Mouse (Mus musculus): ENCODE measurements around the gene Kbtbd2. TPM values are rescaled to one million over a fixed set of nuclear protein-coding genes. Genes with fewer than 3 reads are reported as not detected.

Gene Kbtbd2
- polyA plus RNA-seq, 1 experiment from 2014 or later: 31.2 TPM

GRCm38 (mm10) chr6:56796668-56797141 is 908 bp downstream of the Kbtbd2 start:
- Histone ChIP-seq H3K9ac (ENCODE audit: low read length) (peak overlapping the region; percentile 95), H3K9me3 (ENCODE audit: control insufficient read depth, low read length) (no peaks in the 10 kb centered on the region), H3K36me3 (ENCODE audit: control insufficient read depth, insufficient read depth, low read length) (no peaks in the 10 kb centered on the region), H3K4me3 (ENCODE audit: low read depth, low read length) (peak overlapping the region; percentile 66), H3K27me3 (ENCODE audit: control insufficient read depth, insufficient read depth, low read length) (no peaks in the 10 kb centered on the region), H3K4me1 (ENCODE audit: control insufficient read depth, insufficient read depth, low read length) (0 out of 2 replicates have a peak, but pooled peaks cover 2% of the 10 kb centered on the region), H3K4me2 (ENCODE audit: low read depth) (peak overlapping the region; percentile 68), H3K27ac (ENCODE audit: low read depth, low read length) (peak overlapping the region; percentile 99)
- ATAC-seq (ENCODE audit: insufficient read depth, low FRiP score, low TSS enrichment) (peak; percentile 21), DNase-seq (ENCODE audit: low spot score) (peak; percentile 68)
- under 1% methylated on average over 16 of the region's 16 CpGs for WGBS

GRCm38 (mm10) chr6:56796232-56796631 is 1.4 kb downstream of the Kbtbd2 start:
- 11% methylated on average over 8 of the region's 8 CpGs for WGBS
- ATAC-seq (ENCODE audit: insufficient read depth, low FRiP score, low TSS enrichment) (no peak), DNase-seq (ENCODE audit: low spot score) (no peak)
- Histone ChIP-seq H3K27me3 (ENCODE audit: control insufficient read depth, insufficient read depth, low read length) (no peaks in the 10 kb centered on the region), H3K27ac (ENCODE audit: low read depth, low read length) (peak overlapping the region; percentile 99), H3K9me3 (ENCODE audit: control insufficient read depth, low read length) (no peaks in the 10 kb centered on the region), H3K4me2 (ENCODE audit: low read depth) (peak overlapping the region; percentile 68), H3K4me3 (ENCODE audit: low read depth, low read length) (peak overlapping the region; percentile 66), H3K4me1 (ENCODE audit: control insufficient read depth, insufficient read depth, low read length) (0 out of 2 replicates have a peak, but pooled peaks cover 2% of the 10 kb centered on the region), H3K36me3 (ENCODE audit: control insufficient read depth, insufficient read depth, low read length) (no peaks in the 10 kb centered on the region), H3K9ac (ENCODE audit: low read length) (peak overlapping the region; percentile 95)

- no peaks in the 10 kb centered on the region for H3K27me3 ChIP-seq (ENCODE audit: control insufficient read depth, insufficient read depth, low read length)
- H3K4me2 ChIP-seq (ENCODE audit: low read depth): no peak overlapping the region
- no peaks in the 10 kb centered on the region for H3K9me3 ChIP-seq (ENCODE audit: control insufficient read depth, low read length)
- H3K27ac ChIP-seq (ENCODE audit: low read depth, low read length): no peak overlapping the region
- 0 out of 2 replicates have a peak, but pooled peaks cover 2% of the 10 kb centered on the region for H3K4me1 ChIP-seq (ENCODE audit: control insufficient read depth, insufficient read depth, low read length)
- 95% methylated on average over 5 of the region's 5 CpGs for WGBS
- ATAC-seq (ENCODE audit: insufficient read depth, low FRiP score, low TSS enrichment) (no peak), DNase-seq (ENCODE audit: low spot score) (no peak)
- no peaks in the 10 kb centered on the region for H3K36me3 ChIP-seq (ENCODE audit: control insufficient read depth, insufficient read depth, low read length)
- H3K9ac ChIP-seq (ENCODE audit: low read length): no peak overlapping the region
- H3K4me3 ChIP-seq (ENCODE audit: low read depth, low read length): no peak overlapping the region
Measured at GRCm38 (mm10) chr6:56794834-56795233, 2.8 kb downstream of the Kbtbd2 start.

- Histone ChIP-seq H3K27me3 (ENCODE audit: control insufficient read depth, insufficient read depth, low read length) (no peaks in the 10 kb centered on the region), H3K4me1 (ENCODE audit: control insufficient read depth, insufficient read depth, low read length) (no peaks in the 10 kb centered on the region), H3K4me2 (ENCODE audit: low read depth) (no peak overlapping the region), H3K27ac (ENCODE audit: low read depth, low read length) (no peak overlapping the region), H3K4me3 (ENCODE audit: low read depth, low read length) (no peak overlapping the region), H3K36me3 (ENCODE audit: control insufficient read depth, insufficient read depth, low read length) (peaks cover 2% of the 10 kb centered on the region; the same call in 1 of the 2 replicates), H3K9me3 (ENCODE audit: control insufficient read depth, low read length) (no peaks in the 10 kb centered on the region), H3K9ac (ENCODE audit: low read length) (no peak overlapping the region)
- ATAC-seq (ENCODE audit: insufficient read depth, low FRiP score, low TSS enrichment) (no peak), DNase-seq (ENCODE audit: low spot score) (no peak)
- 88% methylated on average over 3 of the region's 3 CpGs for WGBS
Measured at GRCm38 (mm10) chr6:56789336-56789735, 8.3 kb downstream of the Kbtbd2 start.

- H3K9ac ChIP-seq (ENCODE audit: low read length): no peak overlapping the region
- WGBS: 88% methylated on average over 2 of the region's 2 CpGs
- no peak for ATAC-seq (ENCODE audit: insufficient read depth, low FRiP score, low TSS enrichment)
- H3K4me3 ChIP-seq (ENCODE audit: low read depth, low read length): no peak overlapping the region
- H3K27me3 ChIP-seq (ENCODE audit: control insufficient read depth, insufficient read depth, low read length): no peaks in the 10 kb centered on the region
- no peaks in the 10 kb centered on the region for H3K9me3 ChIP-seq (ENCODE audit: control insufficient read depth, low read length)
- no peak for DNase-seq (ENCODE audit: low spot score)
- H3K36me3 ChIP-seq (ENCODE audit: control insufficient read depth, insufficient read depth, low read length): peaks cover 4% of the 10 kb centered on the region; the same call in 1 of the 2 replicates
- no peak overlapping the region for H3K27ac ChIP-seq (ENCODE audit: low read depth, low read length)
- no peaks in the 10 kb centered on the region for H3K4me1 ChIP-seq (ENCODE audit: control insufficient read depth, insufficient read depth, low read length)
- H3K4me2 ChIP-seq (ENCODE audit: low read depth): no peak overlapping the region
Measured at GRCm38 (mm10) chr6:56787668-56788067, 9.9 kb downstream of the Kbtbd2 start.

GRCm38 (mm10) chr6:56785068-56785467 is 12.5 kb downstream of the Kbtbd2 start:
- Histone ChIP-seq H3K4me1 (ENCODE audit: control insufficient read depth, insufficient read depth, low read length) (no peaks in the 10 kb centered on the region), H3K27me3 (ENCODE audit: control insufficient read depth, insufficient read depth, low read length) (no peaks in the 10 kb centered on the region), H3K27ac (ENCODE audit: low read depth, low read length) (no peak overlapping the region), H3K4me2 (ENCODE audit: low read depth) (no peak overlapping the region), H3K9me3 (ENCODE audit: control insufficient read depth, low read length) (no peaks in the 10 kb centered on the region), H3K36me3 (ENCODE audit: control insufficient read depth, insufficient read depth, low read length) (peaks cover 4% of the 10 kb centered on the region; the same call in 1 of the 2 replicates), H3K4me3 (ENCODE audit: low read depth, low read length) (no peak overlapping the region), H3K9ac (ENCODE audit: low read length) (no peak overlapping the region)
- no peak for DNase-seq (ENCODE audit: low spot score)
- no peak for ATAC-seq (ENCODE audit: insufficient read depth, low FRiP score, low TSS enrichment)
- WGBS: 92% methylated on average over 5 of the region's 5 CpGs

GRCm38 (mm10) chr6:56783561-56784272 is 13.9 kb downstream of the Kbtbd2 start:
- H3K4me2 ChIP-seq (ENCODE audit: low read depth): no peak overlapping the region
- WGBS: 91% methylated on average over 4 of the region's 4 CpGs
- DNase-seq (ENCODE audit: low spot score) (no peak), ATAC-seq (ENCODE audit: insufficient read depth, low FRiP score, low TSS enrichment) (no peak)
- H3K9me3 ChIP-seq (ENCODE audit: control insufficient read depth, low read length): no peaks in the 10 kb centered on the region
- H3K36me3 ChIP-seq (ENCODE audit: control insufficient read depth, insufficient read depth, low read length): peaks cover 14% of the 10 kb centered on the region
- H3K9ac ChIP-seq (ENCODE audit: low read length): no peak overlapping the region
- no peaks in the 10 kb centered on the region for H3K4me1 ChIP-seq (ENCODE audit: control insufficient read depth, insufficient read depth, low read length)
- no peak overlapping the region for H3K27ac ChIP-seq (ENCODE audit: low read depth, low read length)
- H3K4me3 ChIP-seq (ENCODE audit: low read depth, low read length): no peak overlapping the region
- no peaks in the 10 kb centered on the region for H3K27me3 ChIP-seq (ENCODE audit: control insufficient read depth, insufficient read depth, low read length)

- Histone ChIP-seq H3K4me1 (ENCODE audit: control insufficient read depth, insufficient read depth, low read length) (no peaks in the 10 kb centered on the region), H3K9me3 (ENCODE audit: control insufficient read depth, low read length) (no peaks in the 10 kb centered on the region), H3K4me2 (ENCODE audit: low read depth) (no peak overlapping the region), H3K27ac (ENCODE audit: low read depth, low read length) (no peak overlapping the region), H3K27me3 (ENCODE audit: control insufficient read depth, insufficient read depth, low read length) (no peaks in the 10 kb centered on the region), H3K9ac (ENCODE audit: low read length) (no peak overlapping the region), H3K4me3 (ENCODE audit: low read depth, low read length) (no peak overlapping the region), H3K36me3 (ENCODE audit: control insufficient read depth, insufficient read depth, low read length) (peaks cover 12% of the 10 kb centered on the region)
- WGBS: 96% methylated on average over 5 of the region's 5 CpGs
- ATAC-seq (ENCODE audit: insufficient read depth, low FRiP score, low TSS enrichment) (no peak), DNase-seq (ENCODE audit: low spot score) (no peak)
Measured at GRCm38 (mm10) chr6:56779636-56780035, 18.0 kb downstream of the Kbtbd2 start.

- Histone ChIP-seq H3K27ac (ENCODE audit: low read depth, low read length) (no peak overlapping the region), H3K4me2 (ENCODE audit: low read depth) (no peak overlapping the region), H3K27me3 (ENCODE audit: control insufficient read depth, insufficient read depth, low read length) (no peaks in the 10 kb centered on the region), H3K9me3 (ENCODE audit: control insufficient read depth, low read length) (no peaks in the 10 kb centered on the region), H3K36me3 (ENCODE audit: control insufficient read depth, insufficient read depth, low read length) (peaks cover 10% of the 10 kb centered on the region), H3K4me1 (ENCODE audit: control insufficient read depth, insufficient read depth, low read length) (no peaks in the 10 kb centered on the region), H3K4me3 (ENCODE audit: low read depth, low read length) (no peak overlapping the region), H3K9ac (ENCODE audit: low read length) (no peak overlapping the region)
- ATAC-seq (ENCODE audit: insufficient read depth, low FRiP score, low TSS enrichment): no peak
- 91% methylated on average over 3 of the region's 3 CpGs for WGBS
- DNase-seq (ENCODE audit: low spot score): no peak
Measured at GRCm38 (mm10) chr6:56775816-56776215, 21.8 kb downstream of the Kbtbd2 start.
